Mouse (Mus musculus): ENCODE measurements around the gene Chn2. TPM values are rescaled to one million over a fixed set of nuclear protein-coding genes. Genes with fewer than 3 reads are reported as not detected.

Chn2 gene
- total and polyA plus RNA-seq, 3 experiments, result not detected

DNA sequence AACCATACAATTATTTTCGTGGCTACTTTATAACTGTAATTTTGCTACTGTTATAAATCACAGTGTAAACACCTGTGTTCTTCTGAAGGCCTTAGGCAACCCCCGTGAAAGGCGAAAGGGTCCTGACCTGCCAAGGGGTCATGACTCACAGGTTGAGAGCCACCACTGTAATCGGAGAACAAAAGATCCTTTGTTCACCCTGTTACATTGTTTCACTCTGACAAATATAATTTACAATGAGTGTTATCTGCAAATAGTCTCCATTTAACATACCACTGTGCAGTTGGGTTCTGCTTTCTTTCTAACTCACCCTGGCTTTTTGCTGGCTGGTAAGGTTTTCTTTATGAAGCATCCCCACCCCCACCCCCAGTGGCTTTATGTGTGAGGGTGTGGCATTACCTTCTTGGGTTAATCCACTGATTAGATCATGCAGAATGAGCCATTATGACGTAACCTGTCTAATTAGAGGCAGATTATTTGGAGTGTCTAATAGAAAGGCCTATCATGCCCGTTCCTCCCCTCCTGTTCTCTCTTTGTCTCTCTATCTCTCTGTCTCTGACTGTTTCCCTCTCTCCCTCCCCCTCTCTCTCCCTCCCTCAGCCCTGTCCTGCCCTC lies 56.9 kb downstream of the Chn2 start:
- no peak overlapping the region for H3K27ac ChIP-seq (ENCODE audit: control insufficient read depth, low read depth, low read length)
- TF ChIP-seq NELFE (IDR thresholded peaks at IDR 0.05; ENCODE audit: low read depth, low read length) (no peak), MYB (IDR thresholded peaks at IDR 0.05; ENCODE audit: low read depth, low read length) (no peak), ELF1 (IDR thresholded peaks at IDR 0.05; ENCODE audit: low read depth, low read length) (no peak), USF2 (IDR thresholded peaks at IDR 0.05; ENCODE audit: borderline replicate concordance in 1 of 2, insufficient read depth in 1 of 2, low read depth in 1 of 2, low read length in 2 of 2) (no peak), TCF12 (IDR thresholded peaks at IDR 0.05; ENCODE audit: low read depth, low read length) (no peak), POLR2AphosphoS2 (IDR thresholded peaks at IDR 0.05; ENCODE audit: low read length) (no peak), ZMIZ1 (IDR thresholded peaks at IDR 0.05; ENCODE audit: low read depth, low read length) (no peak), RCOR1 (IDR thresholded peaks at IDR 0.05; ENCODE audit: low read depth, low read length) (no peak), MAZ (IDR thresholded peaks at IDR 0.05; ENCODE audit: low read depth, low read length) (no peak)
- H3K9me3 ChIP-seq (replicated peaks; ENCODE audit: insufficient read depth, low read length), result no peaks in the 10 kb centered on the region

DNA sequence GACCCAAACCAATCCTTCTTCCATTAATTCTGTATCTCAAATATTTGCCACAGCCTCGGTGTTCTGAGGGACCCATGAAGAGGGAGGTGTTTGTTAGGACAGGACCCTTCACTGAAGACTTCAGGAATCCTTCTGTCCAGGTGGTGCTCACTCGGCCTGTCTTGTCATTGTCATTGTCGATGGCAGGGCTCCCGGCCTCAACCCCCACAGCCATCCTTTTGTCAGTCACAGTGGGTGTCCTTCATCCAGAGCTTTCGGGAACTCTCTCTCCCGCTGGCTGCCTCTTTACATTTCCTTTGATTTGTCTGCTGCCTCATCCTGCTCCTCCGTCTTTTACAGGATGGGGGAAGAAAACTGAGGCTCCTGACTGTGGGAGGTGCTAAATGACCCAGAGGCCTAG lies 57.5 kb downstream of the Chn2 start:
- Histone ChIP-seq H3K9me3 (replicated peaks; ENCODE audit: insufficient read depth, low read length) (no peaks in the 10 kb centered on the region), H3K36me3 (ENCODE audit: control insufficient read depth in 1 of 2, insufficient read depth in 2 of 2, low read length in 2 of 2) (no peaks in the 10 kb centered on the region), H3K79me2 (ENCODE audit: control insufficient read depth, insufficient read depth, low read length, poor library complexity) (no peaks in the 10 kb centered on the region), H3K4me1 (ENCODE audit: control insufficient read depth in 1 of 2, insufficient read depth in 2 of 2, low read length in 2 of 2) (no peaks in the 10 kb centered on the region), H3K27me3 (ENCODE audit: control insufficient read depth in 1 of 2, insufficient read depth in 2 of 2, low read length in 2 of 2) (no peaks in the 10 kb centered on the region), H3K27ac (ENCODE audit: control insufficient read depth, low read depth, low read length) (no peak overlapping the region), H3K4me3 (ENCODE audit: control insufficient read depth in 1 of 2, insufficient read depth in 1 of 2, low read depth in 2 of 2, low read length in 2 of 2) (no peak overlapping the region), H3K9ac (ENCODE audit: control insufficient read depth, low read depth, low read length, poor library complexity, severe bottlenecking) (no peak overlapping the region)
- DNase-seq (ENCODE audit: low read depth, low spot score), result no peak
- TF ChIP-seq USF2 (IDR thresholded peaks at IDR 0.05; ENCODE audit: borderline replicate concordance in 1 of 2, insufficient read depth in 1 of 2, low read depth in 1 of 2, low read length in 2 of 2) (no peak), MAFK (IDR thresholded peaks at IDR 0.05; ENCODE audit: borderline replicate concordance, low read depth, low read length) (no peak), JUND (IDR thresholded peaks at IDR 0.05; ENCODE audit: low read depth, low read length) (no peak), GABPA (IDR thresholded peaks at IDR 0.05; ENCODE audit: low read depth, low read length) (no peak), MYC (IDR thresholded peaks at IDR 0.05; ENCODE audit: low read depth, low read length) (no peak), ZMIZ1 (IDR thresholded peaks at IDR 0.05; ENCODE audit: low read depth, low read length) (no peak), ZC3H11A (IDR thresholded peaks at IDR 0.05; ENCODE audit: low read depth, low read length) (no peak), NRF1 (IDR thresholded peaks at IDR 0.05; ENCODE audit: insufficient read depth, low read depth, low read length, poor library complexity, severe bottlenecking) (no peak), HCFC1 (IDR thresholded peaks at IDR 0.05; ENCODE audit: low read depth, low read length) (no peak), TCF12 (IDR thresholded peaks at IDR 0.05; ENCODE audit: low read depth, low read length) (no peak), ZKSCAN1 (IDR thresholded peaks at IDR 0.05; ENCODE audit: low read depth, low read length) (no peak), RAD21 (IDR thresholded peaks at IDR 0.05; ENCODE audit: low read depth, low read length) (no peak), ELF1 (IDR thresholded peaks at IDR 0.05; ENCODE audit: low read depth, low read length) (no peak), SMC3 (IDR thresholded peaks at IDR 0.05; ENCODE audit: low read depth, low read length) (no peak), ZNF384 (IDR thresholded peaks at IDR 0.05; ENCODE audit: low read depth, low read length) (no peak), GATA1 (IDR thresholded peaks at IDR 0.05; ENCODE audit: low read depth, low read length) (no peak)

More for the DNA sequence above, 56.9 kb downstream of the Chn2 start:
- H3K4me1 ChIP-seq (ENCODE audit: control insufficient read depth in 1 of 2, insufficient read depth in 2 of 2, low read length in 2 of 2), result no peaks in the 10 kb centered on the region
- no peak for DNase-seq (ENCODE audit: low read depth, low spot score)
- H3K36me3 ChIP-seq (ENCODE audit: control insufficient read depth in 1 of 2, insufficient read depth in 2 of 2, low read length in 2 of 2), result no peaks in the 10 kb centered on the region
- H3K79me2 ChIP-seq (ENCODE audit: control insufficient read depth, insufficient read depth, low read length, poor library complexity), result no peaks in the 10 kb centered on the region
- no peak overlapping the region for H3K4me3 ChIP-seq (ENCODE audit: control insufficient read depth in 1 of 2, insufficient read depth in 1 of 2, low read depth in 2 of 2, low read length in 2 of 2)
- H3K27me3 ChIP-seq (ENCODE audit: control insufficient read depth in 1 of 2, insufficient read depth in 2 of 2, low read length in 2 of 2), result no peaks in the 10 kb centered on the region
- H3K9ac ChIP-seq (ENCODE audit: control insufficient read depth, low read depth, low read length, poor library complexity, severe bottlenecking), result no peak overlapping the region
